Mouse (Mus musculus): ENCODE measurements around the gene Gm10553.
"Not testable (repeated sequence)": the region's sequence is repeated elsewhere in the genome, so short reads cannot be mapped to it uniquely, and the experiment has no call there.

DNA sequence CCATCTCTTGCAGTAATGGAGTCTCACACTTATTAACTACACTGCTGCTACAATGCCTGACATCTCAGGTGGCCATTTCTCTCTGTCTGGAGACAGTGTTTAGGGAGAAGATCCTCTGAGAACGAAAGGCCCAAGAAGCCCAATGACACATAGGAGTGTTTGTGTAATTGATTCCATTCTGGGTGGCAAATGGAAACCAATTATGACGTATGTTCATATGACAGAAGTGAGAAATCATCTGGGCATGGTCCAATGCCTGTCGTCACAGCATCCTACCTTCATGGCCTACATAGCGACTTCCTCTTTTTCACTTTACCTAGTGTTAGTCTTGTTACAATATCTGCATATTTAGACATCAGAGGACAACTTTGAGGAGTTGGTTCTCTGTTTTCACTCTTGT is 1.8 kb downstream of the Gm10553 start:
- TF ChIP-seq POLR2A (IDR thresholded peaks at IDR 0.05; ENCODE audit: low read depth, low read length); CTCF (IDR thresholded peaks at IDR 0.05; ENCODE audit: borderline replicate concordance, insufficient read depth, low read length): not testable (repeated sequence)
